Mouse (Mus musculus) adrenal gland, adult 2 months (tissue): ENCODE results near the gene Gm9747. TPM values are rescaled to one million over a fixed set of nuclear protein-coding genes. Genes with fewer than 3 reads are reported as not detected.

Source experiments
- DNase-seq: peaks from one replicate; pipeline ENCODE4 v3.0.0; 2021
- polyA plus RNA-seq: library from polyadenylated mRNA; depleted of rRNA; stranded (reverse); fragments of >200 nt; gene quantifications from 2 replicates; pipeline ENCODE4 v1.2.3, GENCODE M21; 2012; rRNA removed
- total RNA-seq, 2 experiments: library from RNA; stranded (reverse); gene quantifications; 2 replicates each; pipeline ENCODE4 v1.2.3; 2021

The Gm9747 gene
- total and polyA plus RNA-seq, 3 experiments: not detected

DNA sequence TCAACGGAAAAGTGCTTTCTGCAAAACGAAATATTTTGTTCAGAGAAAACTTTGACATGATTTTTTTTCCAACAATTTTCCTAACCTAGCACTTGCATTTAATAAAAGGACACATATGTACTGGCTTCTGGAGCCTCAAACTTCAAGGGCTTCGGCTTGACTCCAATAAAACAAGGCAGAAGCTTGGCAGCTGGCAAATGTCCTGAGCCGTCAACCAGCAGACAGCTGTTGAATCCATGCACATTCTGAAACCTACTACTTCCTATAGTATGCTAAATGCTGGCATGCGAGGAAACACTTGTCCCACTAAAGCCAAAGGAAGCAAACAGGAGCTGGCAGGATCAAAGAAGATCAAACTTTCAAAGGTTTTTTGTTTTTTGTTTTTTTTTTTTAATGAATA lies 24.5 kb downstream of the Gm9747 start:
- peak; percentile 30 for DNase-seq

DNA sequence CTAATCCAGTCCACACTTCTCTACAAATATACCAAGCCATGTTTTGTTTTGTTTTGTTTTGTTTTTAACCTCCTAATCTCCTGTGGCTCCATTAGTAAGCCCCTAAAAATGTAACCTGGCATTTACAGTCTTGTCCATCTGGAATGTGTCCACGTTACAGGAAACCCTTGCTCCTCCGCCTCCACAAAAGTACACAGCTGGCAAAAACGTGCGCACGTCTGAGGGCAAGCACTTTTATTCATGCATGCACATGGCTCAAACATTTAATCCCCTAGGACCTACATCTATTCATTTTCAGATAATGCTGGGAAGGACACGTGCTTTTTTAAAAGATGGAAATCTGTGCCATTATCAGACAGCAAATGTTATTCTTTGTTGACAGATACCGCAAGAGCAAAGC lies 25.4 kb downstream of the Gm9747 start:
- DNase-seq: no peak

DNA sequence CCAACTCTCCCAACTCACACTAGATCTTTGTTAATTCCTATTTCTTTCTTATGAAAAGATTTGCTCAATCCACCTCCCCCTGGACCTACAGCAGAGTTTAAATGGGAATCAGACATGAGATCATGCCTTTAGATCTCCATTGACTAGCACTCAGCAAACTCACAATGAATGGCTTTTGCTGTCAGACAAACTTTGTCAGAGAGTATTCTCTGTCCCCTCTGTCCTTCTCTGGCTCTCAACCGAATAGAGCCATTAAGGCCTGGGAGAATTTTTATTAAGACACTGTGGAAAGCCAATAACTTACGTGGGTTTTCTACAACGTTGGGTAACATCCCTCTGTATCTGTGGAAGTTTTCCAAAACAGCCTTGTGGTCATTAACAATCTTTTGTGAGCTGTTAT lies 27.1 kb downstream of the Gm9747 start:
- no peak for DNase-seq

DNA sequence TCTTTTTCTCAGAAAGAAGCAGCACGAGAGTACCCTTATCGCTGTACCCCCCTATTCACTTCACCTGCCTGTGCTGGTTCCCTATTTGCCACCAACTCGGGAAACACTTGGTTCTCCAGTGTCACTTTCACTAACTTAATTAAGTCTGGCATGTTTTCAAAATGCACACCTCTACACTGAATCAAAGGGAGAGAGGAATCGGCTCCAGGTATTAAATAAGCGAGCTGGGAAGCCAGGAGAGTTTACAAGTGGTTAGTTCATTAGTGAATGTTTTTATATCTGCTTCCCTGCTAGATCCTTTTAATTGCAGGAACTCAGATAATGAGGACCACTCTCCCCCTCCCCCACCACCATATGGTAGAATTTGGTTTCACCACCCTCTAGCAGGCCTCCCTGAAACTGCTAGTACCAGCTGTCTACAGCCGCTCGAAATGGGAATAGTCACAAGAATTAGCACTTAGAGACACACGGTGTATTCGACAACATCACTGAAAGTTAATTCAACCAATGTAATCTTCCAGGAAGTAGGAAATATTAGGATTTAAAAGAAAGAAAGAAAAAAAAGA lies 28.2 kb downstream of the Gm9747 start:
- no peak for DNase-seq

DNA sequence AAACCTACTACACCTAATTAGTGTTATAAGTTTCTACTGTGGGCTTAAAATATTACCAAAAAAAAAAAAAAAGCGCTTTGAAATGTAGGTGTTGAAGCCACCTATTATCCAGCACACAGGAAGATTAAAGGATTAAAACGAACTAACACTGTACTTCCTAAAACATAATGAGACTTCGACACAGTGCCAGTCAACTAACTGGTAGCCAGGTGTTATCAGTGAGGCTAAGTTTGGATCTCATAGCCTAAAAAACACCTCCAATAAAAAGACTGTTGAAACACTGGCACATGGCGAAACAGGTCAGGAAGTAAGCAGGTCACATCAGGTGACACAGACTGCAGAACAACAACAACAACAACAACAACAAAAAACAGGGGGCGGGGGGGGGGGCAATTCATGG lies 28.7 kb downstream of the Gm9747 start:
- DNase-seq: no peak

DNA sequence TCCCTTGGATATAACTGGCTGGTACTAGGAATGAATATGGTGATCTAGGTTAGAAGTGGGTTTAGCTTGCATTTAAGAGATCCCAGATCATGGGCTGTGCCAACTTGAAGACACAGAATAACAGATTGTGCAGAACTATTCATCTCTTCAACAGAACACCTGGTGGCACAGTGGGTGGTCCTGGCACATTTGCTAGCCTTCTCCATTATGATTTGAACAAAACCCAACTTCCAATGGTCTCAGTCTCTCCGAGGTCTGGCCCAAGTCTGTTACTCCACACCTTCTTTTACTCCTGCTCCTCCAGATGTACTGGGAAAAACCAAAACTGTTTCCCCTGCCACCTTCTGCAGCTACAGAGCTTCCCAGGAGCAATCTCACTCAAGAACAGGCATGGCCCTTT lies 29.4 kb downstream of the Gm9747 start:
- DNase-seq: no peak

DNA sequence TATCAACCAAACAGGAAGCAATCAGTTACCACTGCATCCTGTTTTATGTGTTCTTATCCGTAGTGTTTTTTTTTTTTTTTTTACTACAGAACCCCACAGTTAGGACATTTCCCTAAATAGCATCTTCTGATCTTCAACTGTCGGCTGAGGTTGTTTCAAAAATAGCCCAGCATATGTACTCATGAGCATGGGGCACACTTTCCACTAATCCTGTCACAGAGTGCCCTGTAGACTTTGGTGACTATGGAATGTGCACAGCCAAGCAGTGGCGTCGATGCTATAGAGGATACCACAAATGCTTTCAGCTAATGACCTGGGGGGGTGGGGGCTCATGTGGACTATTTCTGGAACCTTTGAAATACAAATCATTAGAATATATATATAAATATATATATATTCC lies 34.6 kb downstream of the Gm9747 start:
- DNase-seq: no peak

DNA sequence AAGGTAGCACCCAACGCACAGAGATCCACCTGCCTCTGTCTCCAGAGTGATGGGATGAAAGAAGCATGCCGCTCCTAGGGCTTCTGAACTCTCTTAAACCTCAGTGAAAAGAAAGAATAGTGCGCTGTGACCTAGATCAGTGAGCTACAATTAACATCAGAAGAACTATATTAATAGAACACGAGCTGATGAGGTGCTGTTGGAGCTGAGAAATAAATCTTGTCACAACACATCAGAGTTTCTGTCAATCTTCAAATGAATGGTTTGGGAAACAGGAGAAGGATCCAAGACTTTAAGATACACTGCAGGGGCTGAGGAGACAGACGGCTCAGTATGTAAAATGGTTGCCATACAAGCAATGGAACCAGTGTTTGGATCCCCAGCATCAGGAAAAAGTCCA lies 39.3 kb downstream of the Gm9747 start:
- no peak for DNase-seq

DNA sequence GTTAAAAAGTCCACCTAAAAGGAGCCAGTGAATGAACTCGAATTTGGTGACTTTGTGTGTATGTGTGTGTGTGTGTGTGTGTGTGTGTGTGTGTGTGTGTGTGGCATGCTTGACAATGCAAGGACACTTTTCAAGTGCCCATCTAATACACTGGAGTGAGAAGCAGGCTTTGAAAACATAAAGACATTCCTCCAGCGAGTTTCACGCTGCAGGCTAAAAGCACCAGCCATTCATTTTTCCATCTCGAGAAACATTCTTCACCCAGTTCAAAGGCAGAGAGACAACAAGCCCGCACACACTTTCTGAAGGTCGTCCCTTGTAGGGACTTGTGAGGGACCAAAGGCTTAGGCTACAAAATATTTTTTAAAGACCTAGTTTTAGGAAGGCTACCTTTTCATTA lies 40.6 kb downstream of the Gm9747 start:
- peak; percentile 10 for DNase-seq

DNA sequence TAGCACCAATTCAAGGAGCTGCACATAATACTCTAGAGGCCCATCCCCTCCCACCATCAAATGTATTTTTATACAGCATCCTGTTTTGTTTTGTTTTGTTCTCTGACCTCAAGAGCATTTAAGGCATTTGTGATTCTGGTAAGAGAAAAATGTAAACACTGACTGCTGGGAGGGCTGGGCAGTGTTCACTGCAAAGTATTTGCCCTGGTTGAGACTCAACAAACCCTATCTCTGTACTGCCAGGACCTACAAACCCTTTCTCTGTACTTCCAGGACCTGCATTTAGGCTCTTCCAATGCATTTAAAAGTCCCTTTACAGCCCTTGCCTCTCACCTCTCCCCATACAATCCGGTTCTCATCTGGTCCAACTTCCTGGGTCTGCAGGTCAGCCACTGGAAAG lies 41.4 kb downstream of the Gm9747 start:
- DNase-seq: no peak

DNA sequence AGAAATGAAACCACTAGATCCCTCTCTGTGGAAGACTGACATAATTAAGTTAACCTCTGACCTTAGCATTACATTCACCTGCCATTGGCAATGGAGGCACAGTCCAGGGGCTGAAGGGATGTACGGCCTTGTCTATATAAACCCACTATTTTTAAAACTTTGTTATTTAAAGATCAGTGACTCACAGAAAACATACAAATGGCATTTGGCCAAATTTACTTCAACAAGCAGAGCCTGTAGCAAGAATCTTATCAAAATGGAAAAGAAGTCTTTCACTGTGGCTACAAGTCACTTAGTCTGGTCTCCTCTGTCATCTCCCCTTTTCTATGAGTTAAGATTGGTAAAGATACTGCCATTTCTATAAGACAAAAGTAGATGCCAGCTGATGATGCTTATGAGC lies 46.9 kb downstream of the Gm9747 start:
- no peak for DNase-seq

DNA sequence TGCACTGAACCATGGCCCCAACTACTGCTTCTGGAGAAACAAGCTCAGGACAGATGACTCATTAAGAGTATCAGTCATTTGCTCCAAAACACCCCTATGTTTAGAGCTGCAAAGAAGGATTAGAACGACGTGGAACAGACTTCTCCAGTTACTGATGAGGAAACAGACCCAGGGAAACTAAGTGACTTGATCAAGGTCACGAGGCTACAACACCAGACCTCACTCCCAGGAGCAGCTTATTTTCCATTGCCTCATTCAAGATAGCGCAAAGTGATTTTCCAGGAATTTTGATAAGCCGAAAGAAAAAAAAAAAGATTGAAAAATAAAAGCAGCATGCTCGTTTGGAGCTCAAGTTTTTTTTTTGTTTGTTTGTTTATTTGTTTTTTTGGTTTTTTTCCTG lies 48.9 kb downstream of the Gm9747 start:
- DNase-seq: no peak

DNA sequence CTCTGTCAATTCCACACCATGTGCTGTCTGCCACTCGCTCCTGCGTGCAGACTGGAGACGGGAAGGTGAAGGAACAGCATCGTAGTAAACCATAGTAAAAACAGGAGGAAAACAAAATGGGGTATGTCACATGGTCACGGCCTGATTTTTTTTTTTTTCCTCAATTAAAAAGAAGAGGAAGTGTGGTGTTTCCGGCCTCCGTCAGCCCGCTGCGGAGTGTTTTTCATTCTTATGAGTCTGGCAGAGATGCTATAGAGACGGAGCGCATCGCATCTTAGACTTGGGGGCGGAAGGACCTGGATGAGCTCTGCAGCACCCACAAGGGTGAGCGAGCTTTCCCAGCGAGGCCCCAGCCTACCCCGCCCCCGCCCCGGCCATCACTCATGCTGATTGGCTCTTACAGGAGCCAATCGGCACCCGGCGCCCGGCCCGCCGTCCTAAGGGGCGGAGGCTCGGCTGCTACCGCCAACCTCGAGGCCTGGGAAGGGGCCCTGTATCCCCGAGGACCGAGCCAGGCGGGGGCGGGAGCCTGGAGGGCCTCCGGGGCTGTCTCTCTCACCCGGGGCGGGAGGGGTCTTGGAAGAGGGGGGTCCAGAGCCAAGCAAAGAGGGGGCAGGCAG lies 50.2 kb downstream of the Gm9747 start:
- peak; percentile 95 for DNase-seq

DNA sequence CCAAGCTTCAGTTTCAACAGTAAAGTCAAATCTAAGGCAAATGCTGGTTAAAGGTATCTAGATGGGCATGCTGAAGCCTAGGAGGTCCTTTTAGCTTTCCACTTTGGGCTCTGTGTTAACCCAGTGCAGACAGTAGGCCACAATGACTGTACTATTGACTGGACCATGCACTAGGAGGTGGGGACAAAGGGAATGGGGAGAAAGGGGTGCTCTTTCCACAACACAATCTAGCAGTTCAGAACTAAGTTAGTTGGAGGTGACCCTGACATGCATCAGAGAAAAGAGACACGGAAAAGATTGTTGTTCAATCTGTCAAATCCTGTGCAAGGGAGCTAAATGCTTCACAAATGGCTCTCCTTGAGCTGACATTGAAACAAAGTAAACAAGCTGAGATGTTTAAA lies 51.0 kb downstream of the Gm9747 start:
- peak; percentile 64 for DNase-seq

DNA sequence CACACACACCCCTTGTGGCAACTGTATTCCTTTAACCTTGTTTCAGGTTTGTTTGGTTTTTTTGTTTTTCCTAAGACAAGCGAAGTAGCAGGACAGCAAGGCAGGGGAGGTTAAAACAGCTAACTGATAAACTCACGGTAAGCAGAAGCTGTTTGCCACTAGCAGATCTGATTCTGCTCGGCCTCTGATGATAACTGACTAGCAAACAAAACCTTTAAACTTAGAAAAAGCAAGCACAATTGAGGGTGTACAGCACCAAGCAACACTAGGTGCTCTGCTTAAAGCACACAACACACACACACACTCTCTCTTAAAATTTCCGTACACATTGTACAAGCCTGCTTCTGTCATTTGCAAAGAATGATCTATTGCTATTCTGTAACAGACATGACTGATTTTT lies 51.5 kb downstream of the Gm9747 start:
- DNase-seq: peak; percentile 37

Other genes starting within 250 kb of the Gm9747 start
- 10 to 100 TPM in 1 of 2 experiments, 1 to 10 TPM in 1; 9.6 to 15.6 TPM for gene Irs1, start 58.3 kb downstream of the Gm9747 start, total RNA-seq
- 7.2 and 7.5 TPM in 2 replicates for gene Irs1, start 58.3 kb downstream of the Gm9747 start, polyA plus RNA-seq
- 10 to 100 TPM; 32.5 to 37.2 TPM for gene Rhbdd1, start 83.3 kb downstream of the Gm9747 start, total RNA-seq
- 13.4 and 15.4 TPM in 2 replicates for gene Rhbdd1, start 83.3 kb downstream of the Gm9747 start, polyA plus RNA-seq